Mouse (Mus musculus) hindbrain, postnatal 0 days (tissue): ENCODE measurements around the gene Nrxn1. TPM values are rescaled to one million over a fixed set of nuclear protein-coding genes. Genes with fewer than 3 reads are reported as not detected.
A peak's percentile ranks its signal among the peaks of the same experiment; 100 is the strongest.
"Not testable (repeated sequence)": the region's sequence is repeated elsewhere in the genome, so short reads cannot be mapped to it uniquely, and the experiment has no call there.

ENCODE experiments used
- ATAC-seq: fragments of 200-750 bp; cut with Nextera tagmentation; 2 replicates; pipeline ENCODE4 v1.8.0; 2017; ENCODE audit warnings: mild to moderate bottlenecking, moderate TSS enrichment, moderate library complexity
- DNase-seq: peaks from one replicate; pipeline ENCODE4 v3.0.0-alpha.2; 2015; ENCODE audit warnings: low spot score
- H3K27ac ChIP-seq: fragments of 300-500 bp; sonication (generic); 2 replicates; pipeline ENCODE4 v1.5.1; 2014; ENCODE audit warnings: mild to moderate bottlenecking
- H3K27me3 ChIP-seq: fragments of 300-500 bp; sonication (generic); 2 replicates; pipeline ENCODE4 v1.6.1; 2014; ENCODE audit warnings: low read length, mixed read lengths; ENCODE audit not compliant: insufficient read depth
- H3K36me3 ChIP-seq: fragments of 300-500 bp; sonication (generic); 2 replicates; pipeline ENCODE4 v1.6.1; 2014; ENCODE audit warnings: low read length, mixed read lengths; ENCODE audit not compliant: insufficient read depth
- H3K4me1 ChIP-seq: fragments of 300-500 bp; sonication (generic); 2 replicates; pipeline ENCODE4 v1.6.1; 2014; ENCODE audit warnings: antibody characterized with exemption, low read length, mixed read lengths; ENCODE audit not compliant: insufficient read depth
- H3K4me2 ChIP-seq: fragments of 300-500 bp; sonication (generic); 2 replicates; pipeline ENCODE4 v1.6.1; 2014; ENCODE audit warnings: low read depth, mild to moderate bottlenecking, low read length, moderate library complexity, mixed read lengths
- H3K4me3 ChIP-seq: fragments of 300-500 bp; sonication (generic); 2 replicates; pipeline ENCODE4 v1.5.1; 2014; ENCODE audit warnings: low read length
- H3K9ac ChIP-seq: fragments of 300-500 bp; sonication (generic); replicated peaks from 2 replicates; pipeline ENCODE4 v1.6.1; 2014; ENCODE audit warnings: mild to moderate bottlenecking, low read length, moderate library complexity, mixed read lengths
- H3K9me3 ChIP-seq: fragments of 300-500 bp; sonication (generic); 2 replicates; pipeline ENCODE4 v1.6.1; 2016; ENCODE audit warnings: low read length, mixed read lengths
- CTCF ChIP-seq: IDR thresholded peaks from 2 replicates; pipeline ENCODE4 v1.5.1; 2016; ENCODE audit warnings: antibody characterized with exemption, control low read depth, low read depth
- WGBS: fragments of 180-500 bp; shearing (Covaris S2); extraction: QIAGEN DNeasy Blood & Tissue Kit; methylation state at CpG from one replicate; pipeline ENCODE4 v1.1.7; 2014; 5-methylcytosine and 5-hydroxymethylcytosine counted together
- polyA plus RNA-seq: library from polyadenylated mRNA; unstranded; fragments of >200 nt; fragmentation: Nextera tagmentation; extraction: Ambion mirVana; gene quantifications from 2 replicates; pipeline ENCODE4 v1.2.1, GENCODE M21; 2015
- total RNA-seq: library from RNA; depleted of rRNA; stranded (reverse); fragments of >200 nt; gene quantifications from 2 replicates; pipeline ENCODE4 v1.2.3, GENCODE M21; 2014

The Nrxn1 gene
- total and polyA plus RNA-seq, 2 experiments from 2014 or later: 217 to 487 TPM

DNA sequence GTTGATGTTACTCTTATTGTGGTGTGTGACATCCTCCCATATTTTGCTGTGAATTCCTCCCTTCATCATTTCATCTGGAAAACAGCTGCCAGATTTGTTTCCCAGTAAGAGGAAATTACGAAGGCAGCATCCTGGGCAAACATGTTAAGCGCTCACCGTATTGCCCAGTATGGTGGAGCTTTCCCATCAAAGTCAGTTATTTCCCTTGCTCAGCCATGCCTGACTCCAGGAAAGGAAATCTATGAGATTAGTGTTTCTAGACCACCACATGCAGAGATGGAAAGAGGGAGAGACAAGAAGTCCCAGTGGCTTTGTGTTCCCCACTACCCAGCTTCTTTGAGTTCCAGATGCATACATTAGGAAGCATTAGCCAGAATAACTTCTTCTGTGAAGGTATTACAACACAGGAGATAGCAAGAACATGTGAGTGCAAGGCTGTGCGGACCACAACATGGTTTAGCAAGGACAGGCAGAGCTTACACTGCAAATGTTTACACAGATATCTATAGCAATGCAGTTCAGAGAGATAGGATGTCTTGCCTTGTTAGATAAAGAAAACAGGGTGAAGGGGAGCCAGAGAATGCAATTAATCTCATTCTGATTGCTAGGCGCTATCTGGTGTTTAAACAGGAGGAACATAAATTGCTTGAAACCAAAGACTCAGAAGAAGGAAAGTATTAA lies 839.3 kb downstream of the Nrxn1 start:
- Histone ChIP-seq H3K4me1 (no peaks in the 10 kb centered on the region), H3K36me3 (no peaks in the 10 kb centered on the region), H3K9me3 (no peaks in the 10 kb centered on the region), H3K4me2 (no peak overlapping the region), H3K4me3 (no peak overlapping the region), H3K9ac (no peak overlapping the region), H3K27me3 (no peaks in the 10 kb centered on the region), H3K27ac (no peak overlapping the region)
- DNase-seq (no peak), ATAC-seq (no peak)
- WGBS: 68% methylated on average over 5 of the region's 5 CpGs
- TF ChIP-seq CTCF: no peak

DNA sequence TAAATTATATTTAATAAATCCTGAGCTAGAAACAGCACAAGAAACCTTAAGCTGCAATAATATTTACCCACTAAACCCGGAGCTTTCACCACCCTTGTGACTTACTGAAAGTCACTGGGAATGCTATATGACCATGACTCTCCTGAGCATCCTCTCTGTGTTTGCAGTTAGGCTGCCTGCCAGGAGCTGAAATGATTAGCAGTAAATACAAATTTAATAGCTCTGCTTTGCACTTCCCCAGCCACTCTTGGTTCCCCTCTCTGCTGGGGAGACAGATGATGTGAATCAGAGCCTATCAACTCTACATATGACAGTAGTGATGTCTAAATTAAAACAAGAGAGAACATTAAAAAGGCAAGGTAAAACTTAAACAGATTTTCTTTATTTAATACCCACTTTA lies 840.7 kb downstream of the Nrxn1 start:
- no peak for TF ChIP-seq CTCF
- 50% methylated on average over 1 of the region's 1 CpGs for WGBS
- H3K27ac ChIP-seq: no peak overlapping the region
- no peaks in the 10 kb centered on the region for H3K36me3 ChIP-seq
- H3K4me1 ChIP-seq: no peaks in the 10 kb centered on the region
- no peak overlapping the region for H3K9ac ChIP-seq
- ATAC-seq: no peak
- H3K9me3 ChIP-seq: no peaks in the 10 kb centered on the region
- H3K4me2 ChIP-seq: no peak overlapping the region
- DNase-seq: peak; percentile 44
- no peaks in the 10 kb centered on the region for H3K27me3 ChIP-seq
- H3K4me3 ChIP-seq: no peak overlapping the region

DNA sequence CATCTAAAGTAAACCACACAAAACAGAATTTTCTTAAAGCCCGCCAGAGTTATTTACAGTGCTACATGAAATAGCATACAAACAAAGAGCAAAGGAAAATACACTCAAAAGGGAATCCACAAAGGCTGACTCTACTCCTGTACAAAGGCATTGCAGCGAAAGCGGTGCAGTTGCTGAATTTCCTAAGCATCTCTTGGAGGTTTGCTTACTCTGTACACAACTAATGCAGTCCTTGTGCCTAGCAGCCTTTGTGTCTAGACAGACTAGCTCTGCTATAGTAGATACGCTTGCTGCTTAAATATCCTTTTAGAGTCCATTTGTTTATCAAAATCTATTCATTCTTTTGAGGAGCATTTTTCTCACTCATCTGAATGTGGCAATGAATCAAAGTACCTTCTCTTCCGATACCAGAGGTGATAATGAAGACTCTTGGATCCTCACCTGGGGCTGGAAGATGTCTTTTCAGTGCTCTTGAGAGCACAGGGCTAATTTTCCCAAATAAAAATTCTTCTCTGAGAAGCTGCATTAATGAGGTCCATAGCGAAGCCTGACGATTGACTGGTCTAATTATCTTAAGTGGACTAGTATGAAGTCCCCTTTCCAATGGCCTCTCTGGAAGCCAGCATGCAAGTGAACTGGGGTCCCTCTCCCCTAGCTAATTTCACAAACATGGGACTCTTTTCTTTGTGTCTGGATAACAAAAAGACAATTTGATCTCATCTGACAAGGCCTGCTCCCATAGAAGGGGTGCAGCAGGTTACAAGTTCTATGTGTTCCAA lies 845.6 kb downstream of the Nrxn1 start:
- no peaks in the 10 kb centered on the region for H3K27me3 ChIP-seq
- no peaks in the 10 kb centered on the region for H3K4me1 ChIP-seq
- ATAC-seq (no peak), DNase-seq (no peak)
- H3K4me2 ChIP-seq: no peak overlapping the region
- no peak for TF ChIP-seq CTCF
- H3K9me3 ChIP-seq: no peaks in the 10 kb centered on the region
- H3K9ac ChIP-seq: no peak overlapping the region
- WGBS: 65% methylated on average over 7 of the region's 7 CpGs
- no peaks in the 10 kb centered on the region for H3K36me3 ChIP-seq
- no peak overlapping the region for H3K4me3 ChIP-seq
- no peak overlapping the region for H3K27ac ChIP-seq

DNA sequence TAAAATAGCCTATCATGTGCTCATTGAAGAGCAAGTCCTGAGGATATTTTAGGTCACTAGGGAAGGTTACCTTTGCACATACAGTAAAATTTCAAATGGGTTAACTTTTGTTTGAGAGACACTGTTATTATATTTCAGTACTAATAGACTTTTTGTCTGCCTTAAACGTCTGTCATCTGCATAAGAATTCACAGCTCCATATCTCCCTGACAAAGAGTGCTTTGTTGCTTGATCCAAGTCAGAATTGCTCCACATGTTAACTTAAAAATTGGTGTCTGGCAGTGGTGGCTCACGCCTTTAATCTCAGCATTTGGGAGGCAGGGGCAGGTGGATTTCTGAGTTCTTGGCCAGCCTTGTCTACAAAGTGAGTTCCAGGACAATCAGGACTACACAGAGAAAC lies 848.5 kb downstream of the Nrxn1 start:
- Histone ChIP-seq H3K4me1 (no peaks in the 10 kb centered on the region), H3K27me3 (no peaks in the 10 kb centered on the region), H3K36me3 (no peaks in the 10 kb centered on the region), H3K27ac (no peak overlapping the region), H3K4me2 (no peak overlapping the region), H3K9ac (no peak overlapping the region), H3K4me3 (no peak overlapping the region), H3K9me3 (no peaks in the 10 kb centered on the region)
- DNase-seq (no peak), ATAC-seq (no peak)
- 41% methylated on average over 2 of the region's 2 CpGs for WGBS
- no peak for TF ChIP-seq CTCF

DNA sequence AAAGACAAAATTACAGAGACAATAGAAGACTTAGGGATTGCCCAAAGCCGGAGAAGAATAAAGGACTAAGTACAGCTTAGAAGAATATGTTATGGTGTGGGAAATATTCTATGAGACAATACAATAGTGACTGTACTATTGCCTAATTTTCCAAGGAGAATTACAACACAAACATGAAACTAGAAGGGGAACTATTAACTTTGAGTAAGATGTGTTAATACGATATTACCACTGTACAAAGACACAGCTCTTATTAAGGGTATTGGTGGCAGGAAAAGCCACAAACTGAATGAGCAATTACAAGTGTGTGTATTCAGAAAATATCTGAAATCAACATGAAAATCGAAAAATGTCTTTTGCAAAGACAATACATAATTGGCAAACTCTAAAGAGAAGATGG lies 853.9 kb downstream of the Nrxn1 start:
- H3K9me3 ChIP-seq: no peaks in the 10 kb centered on the region
- DNase-seq (no peak), ATAC-seq (no peak)
- TF ChIP-seq CTCF: no peak
- no peak overlapping the region for H3K9ac ChIP-seq
- no peak overlapping the region for H3K27ac ChIP-seq
- no peak overlapping the region for H3K4me3 ChIP-seq
- H3K4me2 ChIP-seq: no peak overlapping the region
- H3K4me1 ChIP-seq: no peaks in the 10 kb centered on the region
- no peaks in the 10 kb centered on the region for H3K27me3 ChIP-seq
- 86% methylated on average over 3 of the region's 3 CpGs for WGBS
- H3K36me3 ChIP-seq: no peaks in the 10 kb centered on the region

DNA sequence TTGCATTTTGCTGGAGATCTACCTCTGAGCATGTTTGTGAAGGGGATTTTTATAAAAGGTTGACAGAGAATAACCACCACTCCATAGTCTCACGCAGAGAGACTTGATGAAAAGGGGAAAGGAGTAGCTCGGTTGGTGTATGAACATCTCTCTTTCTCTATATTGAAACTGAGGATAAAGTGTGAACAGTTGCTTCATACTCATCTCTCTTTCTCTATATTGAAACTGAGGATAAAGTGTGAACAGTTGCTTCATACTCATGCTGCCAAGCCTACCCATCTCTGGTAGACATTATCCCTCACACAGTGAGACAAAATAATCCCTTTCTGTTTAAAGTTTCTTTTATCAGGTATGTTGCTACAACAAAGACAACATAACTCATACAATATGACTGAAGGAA lies 854.4 kb downstream of the Nrxn1 start:
- Histone ChIP-seq H3K4me2 (no peak overlapping the region), H3K4me3 (no peak overlapping the region), H3K36me3 (no peaks in the 10 kb centered on the region), H3K27ac (no peak overlapping the region), H3K27me3 (no peaks in the 10 kb centered on the region), H3K4me1 (no peaks in the 10 kb centered on the region), H3K9ac (no peak overlapping the region), H3K9me3 (no peaks in the 10 kb centered on the region)
- 95% methylated on average over 2 of the region's 2 CpGs for WGBS
- DNase-seq (no peak), ATAC-seq (no peak)
- no peak for TF ChIP-seq CTCF

DNA sequence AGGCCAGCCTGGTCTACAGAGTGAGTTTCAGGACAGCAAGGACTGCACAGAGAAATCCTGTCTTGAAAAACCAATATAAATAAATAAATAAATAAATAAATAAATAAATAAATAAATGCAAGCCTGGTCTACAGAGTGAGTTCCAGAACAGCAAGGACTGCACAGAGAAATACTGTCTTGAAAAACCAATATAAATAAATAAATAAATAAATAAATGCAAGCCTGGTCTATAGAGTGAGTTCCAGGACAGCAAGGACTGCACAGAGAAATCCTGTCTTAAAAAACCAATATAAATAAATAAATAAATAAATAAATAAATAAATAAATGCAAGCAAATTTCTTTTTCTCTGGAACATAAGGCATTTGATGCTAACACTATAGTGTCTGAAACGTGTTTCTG lies 857.2 kb downstream of the Nrxn1 start:
- not testable (repeated sequence) for H3K4me1 ChIP-seq, H3K36me3 ChIP-seq, H3K27me3 ChIP-seq, H3K9me3 ChIP-seq, DNase-seq, H3K27ac ChIP-seq, H3K4me2 ChIP-seq, H3K4me3 ChIP-seq, H3K9ac ChIP-seq, ATAC-seq
- 83% methylated on average over 1 of the region's 1 CpGs for WGBS
